Mouse (Mus musculus) embryonic fibroblast, embryonic 13.5 days (primary cell): ENCODE results near the gene Iscu. TPM values are rescaled to one million over a fixed set of nuclear protein-coding genes. Genes with fewer than 3 reads are reported as not detected.

Experiments used
- H3K27ac ChIP-seq: 2 replicates; pipeline ENCODE4 v1.5.1; 2012; ENCODE audit warnings: low read length, control low read depth, inconsistent platforms; ENCODE audit not compliant: insufficient read depth
- H3K4me1 ChIP-seq: 2 replicates; pipeline ENCODE4 v1.6.1; 2011; ENCODE audit warnings: low read length; ENCODE audit not compliant: control insufficient read depth, insufficient read depth
- H3K4me3 ChIP-seq: 2 replicates; pipeline ENCODE4 v1.5.1; 2011; ENCODE audit warnings: mild to moderate bottlenecking, control low read depth, low read length; ENCODE audit not compliant: insufficient read depth
- CTCF ChIP-seq: IDR thresholded peaks from 2 replicates; pipeline ENCODE4 v1.5.1; 2011; ENCODE audit warnings: mild to moderate bottlenecking, control low read depth, low read length, moderate library complexity, borderline replicate concordance; ENCODE audit not compliant: insufficient read depth
- POLR2A ChIP-seq: IDR thresholded peaks from 2 replicates; pipeline ENCODE4 v1.6.1; 2011; ENCODE audit warnings: low read depth, mild to moderate bottlenecking, control low read depth, low read length, moderate library complexity
- polyA plus RNA-seq: library from polyadenylated mRNA; stranded (reverse); fragments of >200 nt; gene quantifications from 2 replicates; pipeline ENCODE4 v1.2.4, GENCODE M21; 2011; ENCODE audit warnings: low read depth; ENCODE audit not compliant: missing spikeins, insufficient read length

Gene Iscu
- polyA plus RNA-seq, 1 experiment = 71.8 TPM

DNA sequence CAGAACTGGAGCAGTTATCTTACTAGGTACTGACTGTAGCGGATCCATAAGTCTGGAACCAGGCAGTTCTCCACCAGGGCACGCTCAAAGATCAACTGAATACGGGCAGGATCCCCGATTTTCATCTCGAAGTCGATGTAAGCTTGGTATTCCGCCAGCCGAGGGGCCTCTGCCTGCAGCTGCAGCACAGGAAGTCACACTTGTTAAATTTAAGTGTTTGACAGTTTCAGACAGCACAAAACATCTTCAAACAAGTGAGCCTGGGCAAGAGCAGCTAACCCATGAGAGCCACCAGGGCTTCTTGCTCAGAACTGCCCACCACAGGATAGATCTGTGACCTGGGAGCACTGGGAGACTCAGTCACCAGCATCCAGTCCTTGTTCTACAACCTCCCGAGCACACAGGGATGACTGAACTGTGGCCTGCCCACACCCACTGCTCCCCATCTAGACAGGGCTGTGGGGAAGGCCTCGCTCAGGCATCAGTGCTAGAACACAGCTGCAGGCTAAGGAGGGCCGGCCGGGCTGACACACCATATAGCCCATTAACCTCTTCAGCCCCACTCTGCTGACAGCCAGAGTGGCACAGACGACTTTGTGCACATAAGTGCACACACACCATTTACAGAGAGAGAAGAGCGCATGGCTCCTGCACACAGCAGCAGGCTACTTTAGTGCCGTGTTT, 17.1 kb upstream of the Iscu start:
- Histone ChIP-seq H3K4me3 (no peak overlapping the region), H3K4me1 (no peaks in the 10 kb centered on the region), H3K27ac (no peak overlapping the region)
- TF ChIP-seq CTCF (no peak), POLR2A (no peak)

DNA sequence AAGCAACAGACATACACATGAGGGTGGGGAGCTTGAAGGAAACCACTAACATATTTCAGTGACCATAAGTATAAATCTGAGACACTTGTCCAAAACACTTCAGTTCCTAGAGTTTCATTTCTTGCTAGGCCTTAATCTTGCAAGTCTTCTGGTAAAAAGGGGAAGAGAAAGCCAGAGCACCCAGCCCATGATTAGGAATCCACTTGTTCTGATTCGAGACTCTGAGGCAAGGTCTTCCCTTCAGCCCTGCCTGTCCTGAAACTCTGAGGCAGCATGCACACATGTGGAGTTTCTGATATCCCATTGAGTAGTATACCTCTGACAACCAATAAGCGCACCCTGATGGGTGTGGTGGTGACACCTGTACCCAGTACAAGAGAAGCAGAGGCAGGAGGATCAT, 11.0 kb upstream of the Iscu start:
- Histone ChIP-seq H3K27ac (no peak overlapping the region), H3K4me3 (no peak overlapping the region), H3K4me1 (no peaks in the 10 kb centered on the region)
- no peak for TF ChIP-seq POLR2A
- TF ChIP-seq CTCF = no peak

DNA sequence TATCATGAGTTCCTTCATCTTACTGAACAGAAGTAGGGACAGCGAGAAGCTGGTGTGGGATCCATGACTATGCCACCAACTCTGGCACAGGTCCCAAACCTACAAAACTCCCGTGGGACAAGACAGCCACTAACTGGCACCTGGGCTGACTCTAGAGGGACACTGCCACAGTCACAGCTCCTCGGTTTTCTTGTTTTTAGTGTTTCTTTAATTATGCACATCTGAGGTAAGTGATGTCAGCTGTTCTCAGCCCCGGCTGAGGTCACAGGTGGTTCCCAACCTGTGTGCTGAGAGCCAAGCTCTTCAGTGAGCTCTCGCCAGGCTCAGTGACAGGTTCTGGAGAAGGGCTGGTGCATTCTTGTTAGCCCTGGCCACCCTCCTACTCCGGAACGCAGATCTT, 8.1 kb upstream of the Iscu start:
- Histone ChIP-seq H3K4me1 (no peaks in the 10 kb centered on the region), H3K4me3 (no peak overlapping the region), H3K27ac (no peak overlapping the region)
- TF ChIP-seq CTCF (no peak), POLR2A (no peak)

DNA sequence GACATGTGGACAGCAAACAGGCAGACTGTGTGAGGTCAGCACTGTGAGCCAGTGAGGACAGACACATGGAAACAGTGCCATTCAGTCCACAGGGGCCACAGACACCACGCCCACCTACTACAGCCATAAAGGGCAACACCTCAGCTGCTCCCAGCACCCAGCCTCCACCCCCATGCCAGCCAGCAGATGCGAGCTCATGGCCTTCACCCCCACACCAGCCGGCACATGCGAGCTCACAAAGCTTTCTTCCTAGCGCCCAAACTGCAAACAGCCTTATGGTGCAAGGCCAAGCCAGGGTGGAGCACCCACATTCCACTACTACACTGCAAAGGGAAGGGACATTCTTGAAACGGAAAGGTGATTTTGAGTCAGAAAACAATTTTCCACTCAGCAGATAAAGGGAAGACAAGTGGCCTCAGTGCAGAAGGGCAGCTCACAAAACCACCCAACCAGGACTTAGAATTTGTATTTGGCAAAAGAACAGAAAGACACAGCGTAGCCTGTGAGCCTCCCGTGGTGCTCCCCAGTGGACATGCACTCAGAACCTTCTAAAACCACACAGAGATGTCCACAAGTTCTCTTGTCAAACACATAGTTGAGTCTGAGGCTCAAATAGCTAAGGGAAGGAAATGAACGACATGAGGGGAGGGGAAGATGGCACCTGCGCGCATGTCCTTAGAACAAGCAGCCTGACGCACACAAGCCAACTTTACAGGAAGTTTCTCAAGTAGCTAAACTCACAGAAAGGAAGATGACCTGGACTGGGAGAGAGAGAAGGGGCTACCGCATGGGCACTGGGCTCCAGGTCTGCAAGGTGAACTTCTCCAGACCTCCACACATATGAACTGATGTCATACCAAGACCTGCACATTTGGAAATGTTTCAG, 6.7 kb upstream of the Iscu start:
- H3K4me3 ChIP-seq = no peak overlapping the region
- no peak overlapping the region for H3K27ac ChIP-seq
- TF ChIP-seq POLR2A = no peak
- TF ChIP-seq CTCF = no peak
- peaks cover 2% of the 10 kb centered on the region; the same call in 1 of the 2 replicates for H3K4me1 ChIP-seq

DNA sequence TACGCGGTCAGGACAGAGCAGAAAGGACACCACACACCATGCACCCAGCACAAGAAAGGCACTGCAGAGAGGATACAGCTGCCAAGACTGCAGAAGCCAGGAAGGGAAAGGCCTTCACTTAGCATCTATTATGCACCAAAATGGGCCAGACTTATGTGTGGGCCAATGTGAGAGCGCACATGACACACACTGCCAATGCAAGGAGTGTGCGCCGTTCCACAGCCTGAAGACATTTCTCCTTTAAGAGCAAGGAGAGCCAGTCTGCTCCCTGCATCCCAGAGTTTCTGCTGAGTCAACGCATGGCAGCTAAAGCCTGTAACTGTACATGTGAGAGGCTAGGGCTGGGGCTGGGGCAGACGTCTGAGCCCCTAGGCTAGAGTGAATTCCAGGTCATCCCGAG, 3.7 kb upstream of the Iscu start:
- Histone ChIP-seq H3K4me3 (no peak overlapping the region), H3K27ac (no peak overlapping the region), H3K4me1 (peaks cover 2% of the 10 kb centered on the region; the same call in 1 of the 2 replicates)
- no peak for TF ChIP-seq CTCF
- no peak for TF ChIP-seq POLR2A

DNA sequence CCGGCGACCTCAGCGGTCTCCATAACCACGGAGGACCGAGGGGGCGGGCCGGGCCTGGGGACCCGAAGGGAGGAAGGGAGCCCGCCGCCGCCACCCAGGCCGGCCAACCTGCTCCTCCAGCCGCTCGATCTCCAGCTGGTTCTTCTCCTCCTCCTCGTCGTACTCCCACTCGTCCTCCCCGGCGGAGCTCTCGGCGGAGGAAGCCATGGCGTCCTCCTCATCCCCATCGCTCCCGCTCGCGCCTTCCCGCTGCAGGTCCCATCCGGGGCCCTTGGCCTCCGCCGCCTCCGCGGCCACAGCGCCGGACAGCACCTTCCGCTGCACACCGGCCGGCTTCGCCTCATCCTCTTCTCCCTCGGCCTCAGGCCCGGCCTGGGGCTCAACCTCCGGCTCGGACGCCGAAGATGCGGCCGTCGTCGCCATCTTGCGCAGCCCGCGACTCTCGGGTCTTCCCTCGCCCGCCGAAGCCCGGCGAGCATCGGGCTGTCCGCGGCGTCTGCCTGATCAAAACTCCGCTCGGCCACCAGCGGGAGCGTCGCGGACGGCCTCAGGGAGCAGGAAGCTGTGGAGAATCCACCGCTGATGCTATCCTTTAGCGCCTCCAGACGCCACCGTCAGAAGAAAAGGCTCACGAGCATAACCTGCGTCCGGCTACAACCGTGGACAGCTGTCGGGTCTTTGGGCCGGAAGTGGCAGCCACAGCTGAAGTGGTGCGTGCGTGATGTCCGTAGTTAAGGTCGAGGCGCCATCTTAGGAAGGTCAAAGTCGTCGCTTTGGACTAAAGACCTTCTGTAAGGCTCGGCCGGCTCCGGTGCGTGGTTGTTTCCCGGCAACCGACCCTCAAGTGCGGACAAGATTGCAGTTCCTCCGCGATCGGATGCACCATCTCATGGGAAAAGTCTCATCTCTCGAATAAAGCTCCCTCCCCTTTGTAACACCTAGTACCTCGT, 1.1 kb upstream of the Iscu start:
- H3K27ac ChIP-seq = peak overlapping the region; percentile 94
- TF ChIP-seq CTCF (no peak), POLR2A (peak; percentile 62; the same call in 1 of the 2 replicates)
- H3K4me3 ChIP-seq = peak overlapping the region; percentile 92
- H3K4me1 ChIP-seq = peaks cover 2% of the 10 kb centered on the region; the same call in 1 of the 2 replicates

DNA sequence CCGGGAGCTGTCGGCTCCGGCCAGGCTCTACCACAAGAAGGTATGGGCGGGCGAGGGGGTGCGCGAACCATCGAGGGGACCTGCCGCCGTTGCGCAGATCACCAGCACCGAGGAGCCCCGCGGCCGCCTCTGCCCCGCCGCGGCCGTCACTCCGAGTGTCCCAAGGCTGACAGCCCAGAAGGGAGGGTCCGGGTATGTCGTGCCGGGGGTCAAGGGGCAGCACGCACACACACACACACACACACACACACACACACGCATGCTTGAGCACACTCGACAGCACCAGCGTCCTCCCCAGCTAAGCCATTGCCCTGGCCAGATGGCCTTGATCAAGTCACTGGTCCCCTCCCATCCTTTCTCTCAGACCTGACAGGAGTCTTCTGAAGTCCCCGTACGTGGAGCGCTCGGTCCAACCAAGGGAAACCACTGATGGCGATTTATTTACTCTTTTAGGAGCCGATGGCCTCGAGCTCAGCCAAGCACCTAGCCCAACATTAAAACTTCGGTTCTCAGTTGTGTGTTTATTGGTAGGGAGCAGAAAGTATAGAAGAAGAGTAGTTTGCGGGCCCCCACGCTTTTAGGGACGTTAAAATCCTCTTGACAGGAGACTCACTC, 464 bp downstream of the Iscu start:
- Histone ChIP-seq H3K4me3 (peak overlapping the region; percentile 83), H3K27ac (no peak overlapping the region), H3K4me1 (peaks cover 2% of the 10 kb centered on the region; the same call in 1 of the 2 replicates)
- TF ChIP-seq CTCF = no peak
- no peak for TF ChIP-seq POLR2A

DNA sequence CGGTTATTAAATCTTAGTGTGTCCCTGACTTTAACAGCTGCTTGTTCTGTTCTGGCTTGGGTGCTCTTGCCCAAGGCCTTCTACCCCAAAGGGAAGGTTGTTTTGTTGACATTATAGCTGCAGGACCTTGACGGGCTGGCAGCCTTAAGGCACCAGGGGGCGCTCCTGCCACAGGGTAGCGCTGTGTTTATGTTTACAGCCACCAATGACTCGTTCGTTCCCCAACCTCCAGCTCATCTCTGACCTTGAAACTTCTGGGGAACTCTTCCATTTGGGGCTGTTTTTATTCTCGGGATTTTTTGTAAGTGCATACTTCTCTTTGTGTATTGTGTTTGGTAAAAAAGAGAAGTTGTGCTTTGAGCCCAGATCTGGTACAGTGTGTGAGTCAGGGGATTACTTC, 1.1 kb downstream of the Iscu start:
- H3K4me1 ChIP-seq = peaks cover 2% of the 10 kb centered on the region; the same call in 1 of the 2 replicates
- TF ChIP-seq CTCF (peak; percentile 95), POLR2A (no peak; the same call in 1 of the 2 replicates)
- H3K27ac ChIP-seq = no peak overlapping the region

DNA sequence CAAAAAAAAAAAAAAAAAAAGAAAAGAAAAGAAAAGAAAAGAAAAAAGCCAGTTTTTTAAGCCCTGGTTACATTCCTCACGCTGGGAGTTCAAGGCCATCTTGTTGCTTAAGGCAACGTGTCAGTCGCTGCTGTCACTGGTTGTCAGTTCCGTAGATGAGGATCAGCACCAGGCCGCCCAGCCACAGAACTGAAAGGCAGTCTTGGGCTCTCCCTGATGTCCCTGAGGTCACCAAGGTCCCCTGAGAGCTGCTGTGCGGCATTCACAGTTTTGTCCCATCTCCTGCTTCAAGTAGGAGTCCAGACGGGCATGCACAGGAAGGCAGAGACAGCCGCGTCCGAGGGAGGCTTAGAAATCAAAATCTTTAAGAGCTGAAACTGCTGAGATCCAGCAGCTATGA, 3.0 kb downstream of the Iscu start:
- Histone ChIP-seq H3K27ac (no peak overlapping the region), H3K4me3 (no peak overlapping the region), H3K4me1 (no peaks in the 10 kb centered on the region)
- TF ChIP-seq CTCF = no peak
- TF ChIP-seq POLR2A = no peak

More for the DNA sequence above, 1.1 kb downstream of the Iscu start:
- H3K4me3 ChIP-seq = peak overlapping the region; percentile 83
